Mouse (Mus musculus) ES-E14 (cell line): ENCODE data around the gene Tcf7. TPM values are rescaled to one million over a fixed set of nuclear protein-coding genes. Genes with fewer than 3 reads are reported as not detected.

Experiments used
- DNase-seq: peaks from one replicate; pipeline ENCODE4 v3.0.0-alpha.2; 2013; ENCODE audit warnings: low read depth, low spot score
- H3K27ac ChIP-seq: 2 replicates; pipeline ENCODE4 v1.5.1; 2012; ENCODE audit warnings: low read depth, mild to moderate bottlenecking, low read length, moderate library complexity, mixed read lengths; ENCODE audit not compliant: poor library complexity, insufficient read depth, severe bottlenecking
- H3K36me3 ChIP-seq: 2 replicates; pipeline ENCODE4 v1.6.1; 2012; ENCODE audit warnings: mild to moderate bottlenecking, low read length, moderate library complexity, mixed read lengths; ENCODE audit not compliant: control insufficient read depth, poor library complexity, insufficient read depth, severe bottlenecking
- H3K4me1 ChIP-seq, 2 experiments: fragments of 150-350 bp in 1 of 2; sonication (generic) in 1 of 2; 2 replicates each; pipeline ENCODE4 v1.6.1; 2012; ENCODE audit warnings: low read length in 2 of 2, mild to moderate bottlenecking in 1 of 2, mixed read lengths in 1 of 2; ENCODE audit not compliant: control insufficient read depth in 2 of 2, insufficient read depth in 2 of 2, poor library complexity in 1 of 2
- H3K4me3 ChIP-seq, 2 experiments: fragments of 150-350 bp in 1 of 2; sonication (generic) in 1 of 2; 2 replicates each; pipeline ENCODE4 v1.5.1; 2012; ENCODE audit warnings: low read length in 2 of 2, low read depth in 1 of 2, mild to moderate bottlenecking in 1 of 2, mixed read lengths in 1 of 2; ENCODE audit not compliant: insufficient read depth in 1 of 2, poor library complexity in 1 of 2, severe bottlenecking in 1 of 2
- H3K9ac ChIP-seq: 2 replicates; pipeline ENCODE4 v1.6.1; 2012; ENCODE audit warnings: low read depth, mild to moderate bottlenecking, low read length, mixed read lengths; ENCODE audit not compliant: poor library complexity, insufficient read depth, severe bottlenecking
- H3K9me3 ChIP-seq: fragments of 150-350 bp; sonication (generic); 2 replicates; pipeline ENCODE4 v1.6.1; 2012; ENCODE audit warnings: low read depth, mild to moderate bottlenecking, low read length; ENCODE audit not compliant: control insufficient read depth, insufficient read depth
- CHD2 ChIP-seq: IDR thresholded peaks from 2 replicates; pipeline ENCODE4 v1.6.1; 2014; ENCODE audit warnings: mild to moderate bottlenecking, low read depth, low read length, inconsistent platforms
- HCFC1 ChIP-seq: IDR thresholded peaks from 2 replicates; pipeline ENCODE4 v1.6.1; 2012; ENCODE audit warnings: low read length, inconsistent platforms, borderline replicate concordance; ENCODE audit not compliant: insufficient read depth
- MAFK ChIP-seq: IDR thresholded peaks from 2 replicates; pipeline ENCODE4 v1.6.1; 2014; ENCODE audit warnings: mild to moderate bottlenecking, low read depth, low read length, inconsistent platforms; ENCODE audit not compliant: insufficient read depth
- ZC3H11A ChIP-seq: IDR thresholded peaks from 2 replicates; pipeline ENCODE4 v1.6.1; 2012; ENCODE audit warnings: low read depth, mild to moderate bottlenecking, inconsistent platforms, low read length, borderline replicate concordance
- ZNF384 ChIP-seq: IDR thresholded peaks from 2 replicates; pipeline ENCODE4 v1.6.1; 2012; ENCODE audit warnings: low read depth, low read length, inconsistent platforms
- in situ Hi-C, 2 experiments: fragments of 600-800 bp; cut with MboI; formaldehyde crosslinking; loops; one replicate each; pipeline ENCODE4 v1.15.1; 2025; ENCODE audit warnings: low sequenced_read_pairs in 2 of 2, inconsistent platforms in 1 of 2; ENCODE audit not compliant: unreplicated experiment in 2 of 2
- total RNA-seq: library from RNA; depleted of rRNA; stranded (reverse); fragments of 300-350 nt; gene quantifications from 2 replicates; pipeline ENCODE4 v1.2.3, GENCODE M21; 2012

The Tcf7 gene
- total RNA-seq, 1 experiment, result 8.1 TPM

DNA sequence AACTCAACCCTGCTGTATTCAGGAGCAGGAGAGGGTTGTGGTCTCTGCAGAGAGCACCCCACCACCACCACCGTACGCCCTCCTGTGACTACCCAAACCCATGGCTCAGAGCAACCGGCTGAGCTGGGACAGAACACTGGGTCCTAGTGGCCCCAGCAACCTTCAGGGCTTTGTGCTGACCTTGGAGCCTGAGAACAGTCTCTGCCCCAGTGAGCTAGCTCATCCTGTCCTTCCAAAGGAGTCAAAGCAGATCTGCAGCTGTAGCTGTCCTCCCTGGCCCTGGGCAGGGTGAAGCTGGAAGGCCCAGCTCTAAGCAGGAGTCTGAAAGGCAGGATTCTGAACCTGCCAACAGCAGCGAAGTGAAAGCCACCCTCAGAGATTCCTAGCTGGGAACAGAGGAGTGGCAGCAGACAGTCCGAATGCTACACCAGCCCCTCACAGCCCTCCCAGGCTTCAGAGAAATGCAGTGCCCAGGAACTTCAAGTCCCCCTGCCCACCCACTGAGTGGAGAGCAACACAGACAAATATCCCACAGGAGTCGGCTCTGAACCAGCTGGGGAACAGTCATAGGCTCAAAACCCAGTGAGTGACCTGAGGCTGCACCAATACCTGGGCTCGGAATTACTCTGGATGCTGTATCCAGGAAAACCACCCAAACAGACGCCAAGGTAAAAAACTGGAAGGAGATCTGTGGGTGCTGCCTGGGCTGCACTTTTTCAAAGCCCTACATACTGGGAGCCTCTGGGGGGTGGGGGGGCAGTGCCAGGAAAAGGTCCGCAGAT is 6.8 kb downstream of the Tcf7 start:
- H3K9me3 ChIP-seq, result no peaks in the 10 kb centered on the region
- no peak overlapping the region for H3K27ac ChIP-seq
- peaks cover 22% of the 10 kb centered on the region; the same call in 1 of the 2 replicates for H3K36me3 ChIP-seq
- H3K4me1 ChIP-seq, result peaks cover 7 to 17% of the 10 kb centered on the region in 2 experiments; a peak in 3 of 4 replicates
- in situ Hi-C loops, result no loop called here
- no peak for TF ChIP-seq ZNF384
- no peak for TF ChIP-seq ZC3H11A
- TF ChIP-seq HCFC1, result no peak
- TF ChIP-seq MAFK, result no peak
- TF ChIP-seq CHD2, result no peak
- H3K4me3 ChIP-seq, result no peak overlapping the region
- no peak overlapping the region for H3K9ac ChIP-seq
- DNase-seq, result no peak

DNA sequence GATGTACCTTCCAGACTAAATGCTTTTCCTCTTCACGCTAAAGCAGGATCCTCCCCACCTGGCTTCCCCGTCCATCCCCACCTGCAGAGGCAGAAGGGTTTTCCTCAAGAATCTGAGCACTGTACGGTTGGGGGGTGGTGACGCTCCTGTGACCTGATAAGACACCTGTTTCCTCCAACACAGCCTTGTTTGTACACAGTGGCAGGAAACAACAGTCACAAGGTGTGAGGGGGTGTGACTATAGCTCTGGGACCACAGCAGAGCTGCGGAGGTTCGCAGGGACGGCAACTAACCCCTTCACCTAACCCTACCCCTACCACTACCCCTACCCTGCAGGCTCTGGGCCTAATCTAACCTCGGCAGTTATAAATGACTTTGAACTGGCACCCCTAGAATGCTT is 7.4 kb downstream of the Tcf7 start:
- peaks cover 7 to 17% of the 10 kb centered on the region in 2 experiments; a peak in 3 of 4 replicates for H3K4me1 ChIP-seq
- H3K4me3 ChIP-seq, result no peak overlapping the region
- in situ Hi-C loops, result no loop called here
- no peak for TF ChIP-seq MAFK
- TF ChIP-seq HCFC1, result no peak
- no peak for TF ChIP-seq ZNF384
- no peak for TF ChIP-seq ZC3H11A
- no peak for TF ChIP-seq CHD2
- no peak for DNase-seq
- no peak overlapping the region for H3K27ac ChIP-seq
- H3K9ac ChIP-seq, result no peak overlapping the region
- H3K9me3 ChIP-seq, result no peaks in the 10 kb centered on the region
- H3K36me3 ChIP-seq, result peaks cover 16% of the 10 kb centered on the region; the same call in 1 of the 2 replicates

GRCm38 (mm10) chr11:52274456-52275112 is 8.2 kb downstream of the Tcf7 start:
- no peak for TF ChIP-seq ZC3H11A
- no peak for TF ChIP-seq CHD2
- TF ChIP-seq HCFC1, result no peak
- TF ChIP-seq MAFK, result no peak
- no peak for TF ChIP-seq ZNF384
- in situ Hi-C loops, result no loop called here
- H3K4me3 ChIP-seq, result peak overlapping the region; percentile 21; a peak in 2 of 4 replicates
- peaks cover 7 to 17% of the 10 kb centered on the region in 2 experiments; a peak in 3 of 4 replicates for H3K4me1 ChIP-seq
- H3K27ac ChIP-seq, result 0 out of 2 replicates have a peak overlapping the region, but pooled peaks have one; percentile 6
- H3K9ac ChIP-seq, result no peak overlapping the region
- no peak for DNase-seq
- H3K36me3 ChIP-seq, result peaks cover 11% of the 10 kb centered on the region; the same call in 1 of the 2 replicates
- no peaks in the 10 kb centered on the region for H3K9me3 ChIP-seq

DNA sequence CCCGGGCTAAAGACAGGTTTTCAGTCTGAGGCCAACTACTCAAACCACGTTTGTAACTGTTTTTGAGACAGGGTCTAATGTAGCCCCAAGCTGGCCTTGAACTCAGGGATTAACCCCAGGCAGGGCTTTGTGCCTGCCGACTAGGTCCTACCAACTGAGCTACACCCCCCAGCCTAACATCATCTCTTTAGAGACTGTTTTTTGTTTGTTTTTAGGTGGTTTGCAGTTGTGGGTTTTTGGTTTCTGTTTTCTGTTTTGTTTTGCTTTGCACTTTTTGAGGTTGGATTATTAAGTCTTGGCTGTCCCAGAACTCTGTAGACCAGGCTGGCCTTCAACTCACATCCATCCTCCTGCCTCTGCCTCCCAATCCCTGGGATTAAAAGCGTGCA is 8.9 kb downstream of the Tcf7 start:
- no peak for DNase-seq
- H3K4me1 ChIP-seq, result peaks cover 7 to 18% of the 10 kb centered on the region in 2 experiments; a peak in 3 of 4 replicates
- in situ Hi-C loops, result no loop called here

More for the DNA sequence above, 8.9 kb downstream of the Tcf7 start:
- no peak overlapping the region for H3K4me3 ChIP-seq
- no peak overlapping the region for H3K27ac ChIP-seq
- no peak overlapping the region for H3K9ac ChIP-seq
- TF ChIP-seq ZNF384 (no peak), MAFK (no peak), ZC3H11A (no peak), HCFC1 (no peak), CHD2 (no peak)
- peaks cover 9% of the 10 kb centered on the region; the same call in 1 of the 2 replicates for H3K36me3 ChIP-seq
- no peaks in the 10 kb centered on the region for H3K9me3 ChIP-seq
